ENCODE assay signal across 30 mouse cellular contexts in genomic region chr1:152563282-152563681, GRCm38 (mm10).
DNase-seq lines count a peak whose midpoint lies in the region; TF ChIP-seq lines count a peak whose summit lies in the region.
"Had no signal": no experiment of that assay in that cellular context is flagged by ENCODE, and none has a peak within 500 bp of the region (broad histone marks: within the 10 kb centered on the region; RNA-seq: fewer than 3 reads in every experiment).

No protein-coding gene starts in this region.

- 84% methylated on average over 5 of the region's 5 CpGs for WGBS in heart, embryonic 10.5 days
- 35% methylated on average over 5 of the region's 5 CpGs for WGBS in embryonic facial prominence, embryonic 10.5 days
- WGBS in cerebellum, adult 2 months, result 85% methylated on average over 5 of the region's 5 CpGs

- H3K36me3 ChIP-seq in heart, embryonic 10.5 days, result 0 out of 2 replicates have a peak, but pooled peaks cover 3% of the 10 kb centered on the region
- H3K36me3 ChIP-seq in embryonic facial prominence, embryonic 10.5 days (replicated peaks), result no peaks in the 10 kb centered on the region
- H3K36me3 ChIP-seq: embryonic facial prominence, embryonic 13.5 days; G1E; hindbrain, embryonic 10.5 days; hindbrain, embryonic 13.5 days; intestine, embryonic 15.5 days had no signal

- no peak for TF ChIP-seq POLR2A in cerebellum, adult 2 months (IDR thresholded peaks at IDR 0.05; ENCODE audit: borderline replicate concordance, insufficient read depth, low read length)

- H3K9me3 ChIP-seq in heart, embryonic 10.5 days, result no peaks in the 10 kb centered on the region
- H3K9me3 ChIP-seq in embryonic facial prominence, embryonic 10.5 days, result no peaks in the 10 kb centered on the region
- H3K9me3 ChIP-seq: embryonic facial prominence, embryonic 13.5 days; forebrain, embryonic 13.5 days; heart, embryonic 15.5 days; hindbrain, embryonic 10.5 days; hindbrain, embryonic 13.5 days; intestine, embryonic 15.5 days had no signal

- H3K4me1 ChIP-seq in heart, embryonic 10.5 days, result peaks cover 31% of the 10 kb centered on the region
- H3K4me1 ChIP-seq in embryonic facial prominence, embryonic 10.5 days, result peaks cover 90% of the 10 kb centered on the region
- no peaks in the 10 kb centered on the region; the same call in 1 of the 2 replicates for H3K4me1 ChIP-seq in cerebellum, adult 2 months (ENCODE audit: control insufficient read depth, insufficient read depth, low read length)

- peak; percentile 58 for DNase-seq in embryo, embryonic 10 days (ENCODE audit: low spot score)
- DNase-seq in embryo, embryonic 11 days, result no peak
- DNase-seq in heart, embryonic 10.5 days (ENCODE audit: low spot score), result no peak
- DNase-seq in heart, adult 8-10 months (ENCODE audit: low spot score), result no peak
- peak; percentile 31 for DNase-seq in 3T3-L1 (ENCODE audit: low read depth, low spot score)
- peak; percentile 66 for DNase-seq in embryonic facial prominence, embryonic 10.5 days (ENCODE audit: low spot score)
- no peak for DNase-seq in cerebellum, adult 2 months
- DNase-seq in urinary bladder, postnatal 36 days (ENCODE audit: low spot score in 2 of 2), result no peak
- DNase-seq: adrenal gland, adult 2 months; adrenal gland, postnatal 14 days; B cell, adult 2 months; cerebellum, adult 8-10 months; cerebellum, postnatal 10 days; cerebellum, postnatal 36 days; gastrocnemius, adult 2 months; gastrocnemius, postnatal 14 days; heart, adult 11 months; heart, postnatal 10 days; heart, postnatal 36 days; kidney, adult 11 months; kidney, adult 8-10 months had no signal

- TF ChIP-seq CTCF in cerebellum, adult 2 months (IDR thresholded peaks at IDR 0.05; ENCODE audit: borderline replicate concordance, insufficient read depth, low read depth, low read length), result no peak

- H3K4me3 ChIP-seq in heart, embryonic 10.5 days, result no peak overlapping the region
- H3K4me3 ChIP-seq in embryonic facial prominence, embryonic 10.5 days, result no peak overlapping the region
- no peak overlapping the region for H3K4me3 ChIP-seq in cerebellum, adult 2 months (replicated peaks; ENCODE audit: insufficient read depth, low read depth, low read length)
- H3K4me3 ChIP-seq: embryonic facial prominence, embryonic 13.5 days; erythroblast, embryonic 14.5 days; forebrain, embryonic 13.5 days; gastrocnemius, adult 2 months; heart, embryonic 15.5 days; hindbrain, embryonic 10.5 days; hindbrain, embryonic 13.5 days; intestine, embryonic 15.5 days had no signal

- H3K27me3 ChIP-seq in heart, embryonic 10.5 days (ENCODE audit: insufficient read depth, poor library complexity, severe bottlenecking), result no peaks in the 10 kb centered on the region
- no peaks in the 10 kb centered on the region for H3K27me3 ChIP-seq in embryonic facial prominence, embryonic 10.5 days (replicated peaks; ENCODE audit: low read depth, poor library complexity, severe bottlenecking)
- H3K27me3 ChIP-seq in cerebellum, adult 2 months (ENCODE audit: control insufficient read depth, insufficient read depth, low read length), result no peaks in the 10 kb centered on the region
- H3K27me3 ChIP-seq: CH12.LX; embryonic facial prominence, embryonic 13.5 days; forebrain, embryonic 13.5 days; heart, embryonic 15.5 days; hindbrain, embryonic 13.5 days; intestine, embryonic 15.5 days had no signal

- peak overlapping the region; percentile 59; the same call in 1 of the 2 replicates for H3K27ac ChIP-seq in heart, embryonic 10.5 days
- peak overlapping the region; percentile 21 for H3K27ac ChIP-seq in embryonic facial prominence, embryonic 10.5 days (replicated peaks)
- H3K27ac ChIP-seq in cerebellum, adult 2 months (ENCODE audit: insufficient read depth, low read length), result no peak overlapping the region
- H3K27ac ChIP-seq: embryonic facial prominence, embryonic 13.5 days; forebrain, embryonic 13.5 days; gastrocnemius, adult 2 months; heart, embryonic 15.5 days; hindbrain, embryonic 10.5 days; hindbrain, embryonic 13.5 days; intestine, embryonic 15.5 days had no signal

Comparison
In these comparisons a context has a peak if more than half of its experiments do, and no peak if none do; other contexts are left out.
1. DNase-seq: peak in embryo, embryonic 10 days (single experiment), 3T3-L1 (single experiment) and embryonic facial prominence, embryonic 10.5 days (single experiment); none in embryo, embryonic 11 days (single experiment), heart, embryonic 10.5 days (single experiment), heart, adult 8-10 months (single experiment), cerebellum, adult 2 months (0 of 2) and urinary bladder, postnatal 36 days (0 of 2).